Mouse (Mus musculus): Measurements from ENCODE around the gene Tssc4. TPM values are rescaled to one million over a fixed set of nuclear protein-coding genes. Genes with fewer than 3 reads are reported as not detected.

Gene Tssc4
- 50.6 TPM for polyA plus RNA-seq (2017; shearing (Covaris generic))

GRCm38 (mm10) chr7:143068882-143069591, at the start of gene Tssc4:
Tssc4 (plus strand) TSS chr7:143069249.

GRCm38 (mm10) chr7:143052626-143053007, 16.4 kb upstream of the Tssc4 start, which contains the start of gene Cd81:
Cd81 (plus strand) TSS chr7:143052739.

GRCm38 (mm10) chr7:143094592-143095553, 25.8 kb downstream of the Tssc4 start, which contains the start of gene Trpm5:
Trpm5 (minus strand) TSS chr7:143094642.

GRCm38 (mm10) chr7:143106062-143106461, 37.0 kb downstream of the Tssc4 start, which contains the start of gene Kcnq1:
Kcnq1 (plus strand) TSS chr7:143106362.

Other genes with a start within 250 kb of the Tssc4 start
- gene Th, start 138.1 kb upstream of the Tssc4 start, polyA plus RNA-seq (2017; shearing (Covaris generic)): not detected
- 0.43 TPM for gene Ascl2, start 100.0 kb upstream of the Tssc4 start, polyA plus RNA-seq (2017; shearing (Covaris generic))
- gene Tspan32, start 64.2 kb upstream of the Tssc4 start, polyA plus RNA-seq (2017; shearing (Covaris generic)): 621 TPM
- gene Cd81, start 16.5 kb upstream of the Tssc4 start, polyA plus RNA-seq (2017; shearing (Covaris generic)): 165 TPM
- not detected for gene Trpm5, start 25.4 kb downstream of the Tssc4 start, polyA plus RNA-seq (2017; shearing (Covaris generic))
- gene Kcnq1, start 37.1 kb downstream of the Tssc4 start, polyA plus RNA-seq (2017; shearing (Covaris generic)): not detected